In genomic region chr11:54062753-54063471, GRCm38 (mm10) we compare ENCODE assay signal across 11 mouse cellular contexts. TPM values are rescaled to one million over a fixed set of nuclear protein-coding genes. Genes with fewer than 3 reads are reported as not detected.
DNase-seq lines count a peak whose midpoint lies in the region; ATAC-seq and TF ChIP-seq lines count a peak whose summit lies in the region.
"Had no signal": no experiment of that assay in that cellular context is flagged by ENCODE, and none has a peak within 500 bp of the region (broad histone marks: within the 10 kb centered on the region; RNA-seq: fewer than 3 reads in every experiment).

No protein-coding gene starts in this region.

- 86% methylated on average over 9 of the region's 9 CpGs for WGBS in hindbrain, embryonic 13.5 days
- 84% methylated on average over 9 of the region's 9 CpGs for WGBS in hindbrain, embryonic 10.5 days
- 63% methylated on average over 9 of the region's 9 CpGs for WGBS in hindbrain, postnatal 0 days
- 56% methylated on average over 9 of the region's 9 CpGs for WGBS in olfactory bulb, adult 2 months

- no peak for ATAC-seq in hindbrain, embryonic 13.5 days (ENCODE audit: low FRiP score)
- ATAC-seq in hindbrain, postnatal 0 days: no peak

- H3K27me3 ChIP-seq in hindbrain, embryonic 13.5 days: peaks cover 14% of the 10 kb centered on the region
- peaks cover 16% of the 10 kb centered on the region for H3K27me3 ChIP-seq in hindbrain, embryonic 10.5 days (ENCODE audit: insufficient read depth, poor library complexity, severe bottlenecking)
- no peaks in the 10 kb centered on the region for H3K27me3 ChIP-seq in hindbrain, postnatal 0 days (ENCODE audit: insufficient read depth, low read length)

- H3K4me1 ChIP-seq in hindbrain, embryonic 13.5 days (replicated peaks): peaks cover 65% of the 10 kb centered on the region
- peaks cover 48% of the 10 kb centered on the region for H3K4me1 ChIP-seq in hindbrain, embryonic 10.5 days (replicated peaks)
- peaks cover 11% of the 10 kb centered on the region for H3K4me1 ChIP-seq in hindbrain, postnatal 0 days (ENCODE audit: insufficient read depth, low read length)
- H3K4me1 ChIP-seq in olfactory bulb, adult 2 months (ENCODE audit: control insufficient read depth, insufficient read depth, low read length): peaks cover 44% of the 10 kb centered on the region

- DNase-seq in hindbrain, embryonic 10.5 days (ENCODE audit: low spot score): no peak
- DNase-seq in MN1 (ENCODE audit: low spot score): peak; percentile 66
- no peak for DNase-seq in hindbrain, postnatal 0 days (ENCODE audit: low spot score)
- no peak for DNase-seq in right cerebral cortex, postnatal 25 days
- no peak for DNase-seq in left cerebral cortex, adult 9 months (ENCODE audit: low spot score in 2 of 2)
- DNase-seq in urinary bladder, postnatal 25 days (ENCODE audit: low spot score): no peak
- DNase-seq: gastrocnemius, postnatal 25 days had no signal

- H3K4me3 ChIP-seq in hindbrain, embryonic 13.5 days: no peak overlapping the region
- no peak overlapping the region for H3K4me3 ChIP-seq in hindbrain, embryonic 10.5 days
- H3K4me3 ChIP-seq in hindbrain, postnatal 0 days (ENCODE audit: low read length): no peak overlapping the region
- no peak overlapping the region for H3K4me3 ChIP-seq in olfactory bulb, adult 2 months (ENCODE audit: insufficient read depth, low read depth, low read length)

- no peak overlapping the region for H3K4me2 ChIP-seq in hindbrain, embryonic 13.5 days
- no peak overlapping the region for H3K4me2 ChIP-seq in hindbrain, postnatal 0 days (ENCODE audit: low read depth, low read length)

- TF ChIP-seq POLR2A in olfactory bulb, adult 2 months (IDR thresholded peaks at IDR 0.05; ENCODE audit: insufficient read depth, low read depth, low read length): no peak

- H3K9me3 ChIP-seq in hindbrain, embryonic 13.5 days: no peaks in the 10 kb centered on the region
- H3K9me3 ChIP-seq in hindbrain, embryonic 10.5 days: no peaks in the 10 kb centered on the region
- H3K9me3 ChIP-seq in hindbrain, postnatal 0 days (ENCODE audit: low read length): no peaks in the 10 kb centered on the region
- H3K9me3 ChIP-seq: G1E had no signal

- TF ChIP-seq CTCF in hindbrain, postnatal 0 days (IDR thresholded peaks at IDR 0.05; ENCODE audit: low read depth): no peak
- TF ChIP-seq CTCF in olfactory bulb, adult 2 months (IDR thresholded peaks at IDR 0.05; ENCODE audit: insufficient read depth, low read depth, low read length): no peak

- no peaks in the 10 kb centered on the region for H3K36me3 ChIP-seq in hindbrain, embryonic 13.5 days
- H3K36me3 ChIP-seq in hindbrain, embryonic 10.5 days: no peaks in the 10 kb centered on the region
- no peaks in the 10 kb centered on the region for H3K36me3 ChIP-seq in hindbrain, postnatal 0 days (ENCODE audit: insufficient read depth, low read length)
- H3K36me3 ChIP-seq: G1E had no signal

- peak overlapping the region; percentile 55 for H3K27ac ChIP-seq in hindbrain, embryonic 13.5 days
- H3K27ac ChIP-seq in hindbrain, embryonic 10.5 days: no peak overlapping the region
- peak overlapping the region; percentile 60 for H3K27ac ChIP-seq in hindbrain, postnatal 0 days
- peak overlapping the region; percentile 50; the same call in 1 of the 2 replicates for H3K27ac ChIP-seq in olfactory bulb, adult 2 months (ENCODE audit: insufficient read depth, low read depth, low read length)

- H3K9ac ChIP-seq in hindbrain, embryonic 13.5 days: no peak overlapping the region
- H3K9ac ChIP-seq in hindbrain, postnatal 0 days (replicated peaks; ENCODE audit: low read length): no peak overlapping the region

RNA-seq across cellular contexts. Expression of gene Pdlim4, which starts 5.9 kb away (rescaled TPM):
- polyA plus RNA-seq in hindbrain, embryonic 13.5 days (2015; fragmentation: Nextera tagmentation; extraction: Ambion mirVana): 30.9 and 31.1 TPM in 2 replicates
- polyA plus RNA-seq in hindbrain, embryonic 10.5 days (2016; fragmentation: Nextera tagmentation; extraction: Ambion mirVana): 54.3 and 60.9 TPM in 2 replicates
- total RNA-seq in hindbrain, postnatal 0 days (2014; rRNA removed): 46.1 and 51.1 TPM in 2 replicates
- 47.6 and 54.6 TPM in 2 replicates for polyA plus RNA-seq in hindbrain, postnatal 0 days (2015; fragmentation: Nextera tagmentation; extraction: Ambion mirVana)
- polyA plus RNA-seq in olfactory bulb, adult 2 months (2012; ENCODE audit: insufficient read depth, insufficient read length, low replicate concordance, missing spikeins): not detected in 2 replicates
- polyA plus RNA-seq: G1E had no signal

RNA-seq across cellular contexts. Expression of gene Slc22a4, which starts 35.0 kb away (rescaled TPM):
- polyA plus RNA-seq in hindbrain, embryonic 13.5 days (2015; fragmentation: Nextera tagmentation; extraction: Ambion mirVana): 1.8 and 2.1 TPM in 2 replicates
- 1.2 and 2.2 TPM in 2 replicates for polyA plus RNA-seq in hindbrain, embryonic 10.5 days (2016; fragmentation: Nextera tagmentation; extraction: Ambion mirVana)
- total RNA-seq in hindbrain, postnatal 0 days (2014; rRNA removed): 7.2 and 14.6 TPM in 2 replicates
- 7.2 and 8.8 TPM in 2 replicates for polyA plus RNA-seq in hindbrain, postnatal 0 days (2015; fragmentation: Nextera tagmentation; extraction: Ambion mirVana)
- not detected in 2 replicates for polyA plus RNA-seq in olfactory bulb, adult 2 months (2012; ENCODE audit: insufficient read depth, insufficient read length, low replicate concordance, missing spikeins)
- total RNA-seq: G1E had no signal
- polyA plus RNA-seq: G1E had no signal

RNA-seq across cellular contexts. Expression of gene P4ha2, which starts 37.0 kb away (rescaled TPM):
- 10.9 and 11.3 TPM in 2 replicates for polyA plus RNA-seq in hindbrain, embryonic 13.5 days (2015; fragmentation: Nextera tagmentation; extraction: Ambion mirVana)
- 22.7 and 25.0 TPM in 2 replicates for polyA plus RNA-seq in hindbrain, embryonic 10.5 days (2016; fragmentation: Nextera tagmentation; extraction: Ambion mirVana)
- 6.5 and 9.7 TPM in 2 replicates for total RNA-seq in hindbrain, postnatal 0 days (2014; rRNA removed)
- polyA plus RNA-seq in hindbrain, postnatal 0 days (2015; fragmentation: Nextera tagmentation; extraction: Ambion mirVana): 8.4 and 9.0 TPM in 2 replicates
- not detected in 2 replicates for polyA plus RNA-seq in olfactory bulb, adult 2 months (2012; ENCODE audit: insufficient read depth, insufficient read length, low replicate concordance, missing spikeins)
- total RNA-seq: monocyte, adult 5-6 weeks had no signal
- polyA plus RNA-seq: G1E had no signal

Comparison
In these comparisons a context has a peak if more than half of its experiments do, and no peak if none do; other contexts are left out.
1. RNA of gene Pdlim4, which starts 5.9 kb away (polyA plus RNA-seq): 54.3 to 60.9 TPM in hindbrain, embryonic 10.5 days, 47.6 to 54.6 TPM in hindbrain, postnatal 0 days and 30.9 to 31.1 TPM in hindbrain, embryonic 13.5 days; not detected in olfactory bulb, adult 2 months; every median in the first group is over 10 times any median in the second.